Mouse (Mus musculus) heart, embryonic 14.5 days (tissue): ENCODE results near the gene Btbd2. TPM values are rescaled to one million over a fixed set of nuclear protein-coding genes. Genes with fewer than 3 reads are reported as not detected.
A peak's percentile ranks its signal among the peaks of the same experiment; 100 is the strongest.

Experiments
- ATAC-seq: fragments of 200-750 bp; cut with Nextera tagmentation; 2 replicates; pipeline ENCODE4 v1.8.0; 2017; ENCODE audit warnings: low read depth, moderate TSS enrichment; ENCODE audit not compliant: insufficient number of reproducible peaks, insufficient read depth, low FRiP score
- H3K27ac ChIP-seq, 2 experiments: fragments of 200-500 bp in 1 of 2; fragments of 300-500 bp in 1 of 2; sonication (generic) in 1 of 2; replicated peaks in 1 of 2; 2 replicates each; pipeline ENCODE4 v1.5.1; 2012 to 2014; ENCODE audit warnings: low read depth in 2 of 2, low read length in 2 of 2, control low read depth in 1 of 2, mild to moderate bottlenecking in 1 of 2, mixed read lengths in 1 of 2; ENCODE audit not compliant: control insufficient read depth in 1 of 2, insufficient read depth in 1 of 2
- H3K27me3 ChIP-seq: fragments of 300-500 bp; sonication (generic); 2 replicates; pipeline ENCODE4 v1.6.1; 2014; ENCODE audit warnings: mild to moderate bottlenecking, low read length, control low read depth; ENCODE audit not compliant: control insufficient read depth, insufficient read depth
- H3K36me3 ChIP-seq: fragments of 300-500 bp; sonication (generic); 2 replicates; pipeline ENCODE4 v1.6.1; 2014; ENCODE audit warnings: mild to moderate bottlenecking, control low read depth, low read length, mixed read lengths; ENCODE audit not compliant: control insufficient read depth, insufficient read depth
- H3K4me1 ChIP-seq, 2 experiments: fragments of 200-500 bp in 1 of 2; fragments of 300-500 bp in 1 of 2; sonication (generic) in 1 of 2; 2 replicates each; pipeline ENCODE4 v1.6.1; 2012 to 2014; ENCODE audit warnings: low read length in 2 of 2, control low read depth in 1 of 2, mixed read lengths in 1 of 2; ENCODE audit not compliant: control insufficient read depth in 2 of 2, insufficient read depth in 2 of 2
- H3K4me2 ChIP-seq: fragments of 300-500 bp; sonication (generic); 2 replicates; pipeline ENCODE4 v1.6.1; 2014; ENCODE audit warnings: mild to moderate bottlenecking, low read length
- H3K4me3 ChIP-seq, 2 experiments: fragments of 200-500 bp in 1 of 2; fragments of 300-500 bp in 1 of 2; sonication (generic) in 1 of 2; 2 replicates each; pipeline ENCODE4 v1.5.1; 2012 to 2014; ENCODE audit warnings: low read length in 2 of 2, mild to moderate bottlenecking in 2 of 2, control low read depth in 1 of 2, low read depth in 1 of 2, moderate library complexity in 1 of 2; ENCODE audit not compliant: control insufficient read depth in 1 of 2, insufficient read depth in 1 of 2
- H3K9ac ChIP-seq: fragments of 300-500 bp; sonication (generic); 2 replicates; pipeline ENCODE4 v1.6.1; 2014; ENCODE audit warnings: mild to moderate bottlenecking, low read length
- H3K9me3 ChIP-seq: fragments of 300-500 bp; sonication (generic); 2 replicates; pipeline ENCODE4 v1.6.1; 2016; ENCODE audit warnings: low read length, control low read depth; ENCODE audit not compliant: control insufficient read depth
- WGBS: fragments of 180-500 bp; shearing (Covaris S2); extraction: QIAGEN DNeasy Blood & Tissue Kit; methylation state at CpG from one replicate; pipeline ENCODE4 v1.1.7; 2014; 5-methylcytosine and 5-hydroxymethylcytosine counted together
- microRNA-seq: library from miRNA; unstranded; fragments of <30 nt; microRNA quantifications from one replicate; pipeline ENCODE4, GENCODE M21; 2016
- polyA plus RNA-seq: library from polyadenylated mRNA; unstranded; fragments of >200 nt; fragmentation: Nextera tagmentation; extraction: Ambion mirVana; gene quantifications from 2 replicates; pipeline ENCODE4 v1.2.1, GENCODE M21; 2014

The Btbd2 gene
- polyA plus RNA-seq, 1 experiment from 2014 or later = 53.8 TPM

GRCm38 (mm10) chr10:80602698-80603325 is 54.1 kb downstream of the Btbd2 start, which contains the start of the genes Scamp4 and Adat3:
TSS of gene Scamp4 (plus strand) at chr10:80602872.
TSS of gene Adat3 (plus strand) at chr10:80602880.
- Histone ChIP-seq H3K27ac (peak within 1 kb of the TSS; percentile 72 to 80), H3K9ac (peak within 1 kb of the TSS; percentile 82), H3K4me2 (peak within 1 kb of the TSS; percentile 94), H3K36me3 (peaks cover 18% of the 10 kb centered on the region), H3K4me3 (peak within 1 kb of the TSS; percentile 79 to 85), H3K27me3 (no peaks in the 10 kb centered on the region), H3K9me3 (no peaks in the 10 kb centered on the region), H3K4me1 (peaks cover 10 to 13% of the 10 kb centered on the region in 2 experiments)
- under 1% methylated on average over 54 of the region's 54 CpGs for WGBS
- ATAC-seq = peak; percentile 89

GRCm38 (mm10) chr10:80596318-80596717 is 60.6 kb downstream of the Btbd2 start:
- Histone ChIP-seq H3K9ac (no peak overlapping the region), H3K36me3 (no peaks in the 10 kb centered on the region), H3K4me3 (no peak overlapping the region), H3K4me1 (no peaks in the 10 kb centered on the region), H3K4me2 (no peak overlapping the region), H3K27ac (no peak overlapping the region), H3K9me3 (no peaks in the 10 kb centered on the region), H3K27me3 (no peaks in the 10 kb centered on the region)
- no peak for ATAC-seq
- WGBS = 38% methylated on average over 4 of the region's 4 CpGs

Small RNA genes within 50 kb of the gene (microRNA-seq; reads per million reads assigned to microRNA genes)
- gene Mir6912 = not detected

Other genes with a start within 250 kb of the Btbd2 start
- gene Tcf3, start 223.4 kb downstream of the Btbd2 start, polyA plus RNA-seq = 48.6 and 54.0 TPM in 2 replicates
- gene Onecut3, start 162.2 kb downstream of the Btbd2 start, polyA plus RNA-seq = not detected in 2 replicates
- gene Atp8b3, start 117.9 kb downstream of the Btbd2 start, polyA plus RNA-seq = 0.08 and 0.09 TPM in 2 replicates
- gene Rexo1, start 95.5 kb downstream of the Btbd2 start, polyA plus RNA-seq = 16.7 and 17.0 TPM in 2 replicates
- gene Klf16, start 79.8 kb downstream of the Btbd2 start, polyA plus RNA-seq = 3.5 and 5.0 TPM in 2 replicates
- gene Abhd17a, start 66.7 kb downstream of the Btbd2 start, polyA plus RNA-seq = 119 and 141 TPM in 2 replicates
- gene Scamp4, start 54.2 kb downstream of the Btbd2 start, polyA plus RNA-seq = 65.9 and 67.1 TPM in 2 replicates
- gene Adat3, start 54.2 kb downstream of the Btbd2 start, polyA plus RNA-seq = 2.6 and 3.6 TPM in 2 replicates
- 0.88 and 1.4 TPM in 2 replicates for gene Gm49322, start 51.0 kb downstream of the Btbd2 start, polyA plus RNA-seq
- gene Csnk1g2, start 34.2 kb downstream of the Btbd2 start, polyA plus RNA-seq = 64.8 and 65.0 TPM in 2 replicates
- 69.5 and 82.7 TPM in 2 replicates for gene Mknk2, start 21.0 kb upstream of the Btbd2 start, polyA plus RNA-seq
- 19.1 and 22.3 TPM in 2 replicates for gene Mob3a, start 44.9 kb upstream of the Btbd2 start, polyA plus RNA-seq
- gene Izumo4, start 45.1 kb upstream of the Btbd2 start, polyA plus RNA-seq = 3.5 and 7.0 TPM in 2 replicates
- gene Ap3d1, start 85.2 kb upstream of the Btbd2 start, polyA plus RNA-seq = 45.0 and 54.5 TPM in 2 replicates
- 26.5 and 28.2 TPM in 2 replicates for gene Dot1l, start 98.1 kb upstream of the Btbd2 start, polyA plus RNA-seq
- gene Sf3a2, start 141.1 kb upstream of the Btbd2 start, polyA plus RNA-seq = 49.2 and 51.0 TPM in 2 replicates
- 71.1 and 75.4 TPM in 2 replicates for gene Plekhj1, start 141.6 kb upstream of the Btbd2 start, polyA plus RNA-seq
- gene Amh, start 148.2 kb upstream of the Btbd2 start, polyA plus RNA-seq = 0.12 TPM in 1 of 2 replicates, not detected in the other
- gene Jsrp1, start 156.4 kb upstream of the Btbd2 start, polyA plus RNA-seq = 5.5 and 5.6 TPM in 2 replicates
- 2,025 and 2,172 TPM in 2 replicates for gene Oaz1, start 169.6 kb upstream of the Btbd2 start, polyA plus RNA-seq
- gene Lingo3, start 187.0 kb upstream of the Btbd2 start, polyA plus RNA-seq = 0.46 TPM in 2 replicates
- gene Lsm7, start 198.1 kb upstream of the Btbd2 start, polyA plus RNA-seq = 200 and 230 TPM in 2 replicates
- gene Sppl2b, start 198.2 kb upstream of the Btbd2 start, polyA plus RNA-seq = 21.3 and 23.7 TPM in 2 replicates
- 0.05 and 0.07 TPM in 2 replicates for gene Tmprss9, start 214.8 kb upstream of the Btbd2 start, polyA plus RNA-seq
- 310 and 338 TPM in 2 replicates for gene Timm13, start 243.9 kb upstream of the Btbd2 start, polyA plus RNA-seq